Mouse (Mus musculus): ENCODE data around the gene Dnajc8. TPM values are rescaled to one million over a fixed set of nuclear protein-coding genes. Genes with fewer than 3 reads are reported as not detected.

Dnajc8 gene
- polyA plus RNA-seq, 1 experiment from 2014 or later = 171 TPM

DNA sequence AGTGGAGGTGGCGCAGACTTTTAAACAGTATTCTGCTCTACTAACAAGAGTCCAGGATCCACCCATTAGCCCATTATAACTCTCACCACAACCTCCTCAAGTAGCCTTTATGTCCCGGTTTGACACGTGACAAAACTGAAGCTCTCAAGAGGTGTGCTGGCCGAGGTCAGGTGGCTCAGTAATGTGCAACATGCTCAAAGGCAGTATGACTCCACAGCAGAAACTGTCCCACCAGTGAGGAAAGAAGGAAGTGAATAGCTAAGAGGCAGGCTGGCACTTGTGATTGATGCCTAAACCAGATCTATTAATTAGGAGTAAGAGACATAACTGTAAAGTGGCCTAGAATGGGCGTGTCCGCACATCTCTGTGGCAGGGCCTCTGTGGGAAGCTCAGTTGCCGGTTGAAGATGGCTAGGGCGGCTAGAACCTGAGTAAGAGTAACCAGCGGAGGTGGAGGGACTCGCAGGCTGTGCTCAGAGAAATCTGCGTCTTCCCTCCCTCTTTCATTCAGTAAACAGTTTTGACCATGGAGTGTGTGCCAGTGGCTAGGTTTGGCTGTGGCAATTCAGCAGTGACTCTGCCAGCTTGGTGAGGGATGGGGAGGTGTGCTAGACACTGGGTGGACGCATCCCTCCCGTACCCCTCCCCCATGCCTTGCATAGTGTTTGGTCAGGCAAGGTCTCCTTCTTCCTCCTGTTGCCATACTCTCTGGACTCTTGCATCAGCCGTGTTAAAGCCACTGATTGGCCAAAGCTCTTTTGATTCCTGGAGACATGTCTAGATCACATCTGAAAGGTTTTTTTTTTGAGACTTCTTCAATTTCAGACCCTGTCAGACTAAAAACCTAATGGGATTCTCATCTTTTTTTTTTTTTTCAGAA is 21.7 kb upstream of the Dnajc8 start:
- Histone ChIP-seq H3K36me3 (ENCODE audit: control insufficient read depth, insufficient read depth, low read length) (no peaks in the 10 kb centered on the region), H3K4me2 (ENCODE audit: low read depth, low read length) (no peak overlapping the region), H3K9ac (ENCODE audit: low read length) (no peak overlapping the region; the same call in 1 of the 2 replicates), H3K27ac (ENCODE audit: low read length) (no peak overlapping the region), H3K4me3 (ENCODE audit: low read length) (no peak overlapping the region), H3K9me3 (ENCODE audit: control insufficient read depth, low read length) (no peaks in the 10 kb centered on the region), H3K27me3 (ENCODE audit: control insufficient read depth, insufficient read depth, low read depth, low read length) (no peaks in the 10 kb centered on the region), H3K4me1 (replicated peaks; ENCODE audit: control insufficient read depth, insufficient read depth, low read length) (peaks cover 17% of the 10 kb centered on the region)
- WGBS = 30% methylated on average over 14 of the region's 14 CpGs
- ATAC-seq (ENCODE audit: low read depth) = no peak

GRCm38 (mm10) chr4:132514555-132515135 is 20.7 kb upstream of the Dnajc8 start:
- Histone ChIP-seq H3K27me3 (ENCODE audit: control insufficient read depth, insufficient read depth, low read depth, low read length) (no peaks in the 10 kb centered on the region), H3K4me1 (replicated peaks; ENCODE audit: control insufficient read depth, insufficient read depth, low read length) (peaks cover 12% of the 10 kb centered on the region; the same call in 1 of the 2 replicates), H3K9ac (ENCODE audit: low read length) (peak overlapping the region; percentile 56), H3K27ac (ENCODE audit: low read length) (peak overlapping the region; percentile 91), H3K9me3 (ENCODE audit: control insufficient read depth, low read length) (no peaks in the 10 kb centered on the region), H3K36me3 (ENCODE audit: control insufficient read depth, insufficient read depth, low read length) (no peaks in the 10 kb centered on the region), H3K4me2 (ENCODE audit: low read depth, low read length) (peak overlapping the region; percentile 79), H3K4me3 (ENCODE audit: low read length) (peak overlapping the region; percentile 53)
- ATAC-seq (ENCODE audit: low read depth) = peak; percentile 27
- 2% methylated on average over 21 of the region's 21 CpGs for WGBS

DNA sequence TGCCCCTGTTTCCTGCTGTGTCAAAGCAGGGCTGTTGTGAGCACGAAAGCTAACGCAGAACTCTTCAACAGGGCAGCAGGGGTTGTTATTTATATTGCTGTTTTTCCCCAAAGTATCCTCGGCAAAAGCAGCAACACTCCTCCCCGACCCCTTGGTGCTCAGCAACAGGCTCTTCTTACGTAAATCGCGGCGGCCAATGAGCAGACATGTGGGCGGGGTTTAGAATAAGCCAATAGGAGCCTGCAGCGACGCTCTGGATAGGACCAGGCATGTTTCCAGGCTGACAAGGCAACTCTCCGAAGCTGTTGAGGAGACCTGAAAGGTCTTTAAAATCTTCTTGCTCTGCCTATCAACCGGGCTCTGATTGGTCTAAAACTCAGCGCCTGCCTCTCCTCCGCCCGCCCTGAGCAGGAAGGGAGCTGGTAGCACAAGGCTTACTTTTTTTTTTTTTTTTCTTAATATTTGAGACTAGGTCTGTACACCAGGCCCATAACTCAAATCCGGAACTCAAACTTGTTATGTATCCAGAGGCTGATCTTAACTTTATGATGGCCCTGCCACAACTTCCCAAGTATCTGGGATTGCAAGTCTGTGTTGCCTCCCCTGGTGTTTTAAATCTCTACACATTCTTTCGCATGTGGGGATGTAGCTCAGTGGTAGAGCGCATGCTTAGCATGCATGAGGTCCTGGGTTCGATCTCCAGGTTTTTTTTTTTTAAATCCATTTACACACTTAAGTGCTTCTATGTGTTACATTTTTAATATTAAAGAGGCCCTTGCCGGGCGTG is 19.8 kb upstream of the Dnajc8 start:
- Histone ChIP-seq H3K4me1 (replicated peaks; ENCODE audit: control insufficient read depth, insufficient read depth, low read length) (peaks cover 12% of the 10 kb centered on the region; the same call in 1 of the 2 replicates), H3K4me2 (ENCODE audit: low read depth, low read length) (peak overlapping the region; percentile 79), H3K27me3 (ENCODE audit: control insufficient read depth, insufficient read depth, low read depth, low read length) (no peaks in the 10 kb centered on the region), H3K9ac (ENCODE audit: low read length) (peak overlapping the region; percentile 46), H3K4me3 (ENCODE audit: low read length) (peak overlapping the region; percentile 53), H3K9me3 (ENCODE audit: control insufficient read depth, low read length) (no peaks in the 10 kb centered on the region), H3K36me3 (ENCODE audit: control insufficient read depth, insufficient read depth, low read length) (no peaks in the 10 kb centered on the region), H3K27ac (ENCODE audit: low read length) (peak overlapping the region; percentile 91)
- ATAC-seq (ENCODE audit: low read depth) = peak; percentile 97
- WGBS = 17% methylated on average over 22 of the region's 22 CpGs

DNA sequence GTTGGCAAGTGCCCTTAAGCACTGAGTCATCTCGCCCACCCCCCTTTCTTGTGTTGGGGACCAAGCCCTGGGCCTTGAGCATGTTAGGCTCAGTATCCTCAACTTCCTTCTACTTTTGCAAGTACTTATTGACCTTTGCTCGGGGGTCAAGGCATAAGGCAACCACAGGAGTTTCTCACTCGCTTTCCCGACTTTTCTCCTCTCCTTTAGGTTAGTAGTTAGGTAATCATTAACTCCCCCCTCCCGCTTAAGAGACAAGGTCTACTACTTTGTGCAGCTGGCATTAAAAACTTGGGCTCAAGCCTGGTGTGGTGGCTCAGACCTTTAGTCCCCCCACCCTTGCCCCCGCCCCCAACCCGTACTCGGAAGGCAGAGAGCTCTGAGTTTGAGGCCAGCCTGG is 17.3 kb upstream of the Dnajc8 start:
- Histone ChIP-seq H3K9me3 (ENCODE audit: control insufficient read depth, low read length) (no peaks in the 10 kb centered on the region), H3K27ac (ENCODE audit: low read length) (peak overlapping the region; percentile 45), H3K36me3 (ENCODE audit: control insufficient read depth, insufficient read depth, low read length) (no peaks in the 10 kb centered on the region), H3K4me2 (ENCODE audit: low read depth, low read length) (no peak overlapping the region), H3K9ac (ENCODE audit: low read length) (no peak overlapping the region), H3K4me1 (replicated peaks; ENCODE audit: control insufficient read depth, insufficient read depth, low read length) (peaks cover 12% of the 10 kb centered on the region; the same call in 1 of the 2 replicates), H3K4me3 (ENCODE audit: low read length) (no peak overlapping the region), H3K27me3 (ENCODE audit: control insufficient read depth, insufficient read depth, low read depth, low read length) (no peaks in the 10 kb centered on the region)
- WGBS = 50% methylated on average over 8 of the region's 8 CpGs
- ATAC-seq (ENCODE audit: low read depth) = no peak

- peaks cover 5% of the 10 kb centered on the region for H3K4me1 ChIP-seq (replicated peaks; ENCODE audit: control insufficient read depth, insufficient read depth, low read length)
- WGBS = 84% methylated on average over 3 of the region's 3 CpGs
- no peak for ATAC-seq (ENCODE audit: low read depth)
- no peaks in the 10 kb centered on the region for H3K9me3 ChIP-seq (ENCODE audit: control insufficient read depth, low read length)
- no peaks in the 10 kb centered on the region for H3K27me3 ChIP-seq (ENCODE audit: control insufficient read depth, insufficient read depth, low read depth, low read length)
- no peak overlapping the region for H3K27ac ChIP-seq (ENCODE audit: low read length)
- no peak overlapping the region for H3K9ac ChIP-seq (ENCODE audit: low read length)
- H3K4me2 ChIP-seq (ENCODE audit: low read depth, low read length) = no peak overlapping the region
- no peak overlapping the region for H3K4me3 ChIP-seq (ENCODE audit: low read length)
- H3K36me3 ChIP-seq (ENCODE audit: control insufficient read depth, insufficient read depth, low read length) = no peaks in the 10 kb centered on the region
These were observed 16.2 kb upstream of the Dnajc8 start for GRCm38 (mm10) chr4:132519188-132519587.

- Histone ChIP-seq H3K4me2 (ENCODE audit: low read depth, low read length) (no peak overlapping the region), H3K4me1 (replicated peaks; ENCODE audit: control insufficient read depth, insufficient read depth, low read length) (peaks cover 9% of the 10 kb centered on the region), H3K4me3 (ENCODE audit: low read length) (no peak overlapping the region), H3K9me3 (ENCODE audit: control insufficient read depth, low read length) (no peaks in the 10 kb centered on the region), H3K9ac (ENCODE audit: low read length) (peak overlapping the region; percentile 38; the same call in 1 of the 2 replicates), H3K27ac (ENCODE audit: low read length) (peak overlapping the region; percentile 56), H3K36me3 (ENCODE audit: control insufficient read depth, insufficient read depth, low read length) (no peaks in the 10 kb centered on the region; the same call in 1 of the 2 replicates), H3K27me3 (ENCODE audit: control insufficient read depth, insufficient read depth, low read depth, low read length) (no peaks in the 10 kb centered on the region)
- peak; percentile 59; the same call in 1 of the 2 replicates for ATAC-seq (ENCODE audit: low read depth)
- 20% methylated on average over 11 of the region's 11 CpGs for WGBS
These were observed 11.0 kb upstream of the Dnajc8 start for GRCm38 (mm10) chr4:132524321-132524741.

- no peak overlapping the region for H3K9ac ChIP-seq (ENCODE audit: low read length)
- no peak overlapping the region for H3K4me2 ChIP-seq (ENCODE audit: low read depth, low read length)
- ATAC-seq (ENCODE audit: low read depth) = peak; percentile 62; the same call in 1 of the 2 replicates
- H3K4me1 ChIP-seq (replicated peaks; ENCODE audit: control insufficient read depth, insufficient read depth, low read length) = peaks cover 9% of the 10 kb centered on the region
- H3K27me3 ChIP-seq (ENCODE audit: control insufficient read depth, insufficient read depth, low read depth, low read length) = no peaks in the 10 kb centered on the region
- H3K9me3 ChIP-seq (ENCODE audit: control insufficient read depth, low read length) = no peaks in the 10 kb centered on the region
- peaks cover 3% of the 10 kb centered on the region; the same call in 1 of the 2 replicates for H3K36me3 ChIP-seq (ENCODE audit: control insufficient read depth, insufficient read depth, low read length)
- H3K4me3 ChIP-seq (ENCODE audit: low read length) = no peak overlapping the region
- H3K27ac ChIP-seq (ENCODE audit: low read length) = peak overlapping the region; percentile 56
- WGBS = 45% methylated on average over 6 of the region's 6 CpGs
These were observed 10.5 kb upstream of the Dnajc8 start for GRCm38 (mm10) chr4:132524808-132525207.

- Histone ChIP-seq H3K4me3 (ENCODE audit: low read length) (no peak overlapping the region), H3K9ac (ENCODE audit: low read length) (no peak overlapping the region), H3K4me1 (replicated peaks; ENCODE audit: control insufficient read depth, insufficient read depth, low read length) (peaks cover 12% of the 10 kb centered on the region), H3K27ac (ENCODE audit: low read length) (no peak overlapping the region), H3K27me3 (ENCODE audit: control insufficient read depth, insufficient read depth, low read depth, low read length) (no peaks in the 10 kb centered on the region), H3K9me3 (ENCODE audit: control insufficient read depth, low read length) (no peaks in the 10 kb centered on the region), H3K4me2 (ENCODE audit: low read depth, low read length) (no peak overlapping the region), H3K36me3 (ENCODE audit: control insufficient read depth, insufficient read depth, low read length) (peaks cover 13% of the 10 kb centered on the region)
- WGBS = 58% methylated on average over 2 of the region's 2 CpGs
- no peak for ATAC-seq (ENCODE audit: low read depth)
These were observed 8.7 kb upstream of the Dnajc8 start for GRCm38 (mm10) chr4:132526678-132527077.
